Mouse (Mus musculus): ENCODE data around the gene Klf12.

DNA sequence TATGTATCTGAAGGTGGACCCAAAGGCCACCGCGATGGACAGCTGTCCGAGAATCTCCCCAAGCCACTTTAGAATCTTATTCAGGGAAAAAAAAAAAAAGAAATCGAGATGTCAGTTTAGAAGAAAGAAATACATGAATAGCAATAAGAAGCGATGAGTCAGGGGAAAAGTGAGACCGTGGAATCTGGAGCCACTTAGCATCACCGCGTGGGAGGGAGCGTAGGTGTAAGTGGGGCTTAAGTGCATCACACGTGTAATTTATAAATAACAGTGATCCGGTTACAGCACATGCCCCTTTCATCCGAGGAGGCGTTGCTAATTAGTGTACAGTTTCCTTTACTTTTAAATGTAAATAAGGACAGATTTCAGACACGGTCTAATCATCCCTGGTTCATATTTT lies 390.4 kb downstream of the Klf12 start:
- TF ChIP-seq CTCF (IDR thresholded peaks at IDR 0.05; ENCODE audit: control insufficient read depth, insufficient read depth, low read length) (no peak), POLR2A (IDR thresholded peaks at IDR 0.05; ENCODE audit: borderline replicate concordance, control insufficient read depth, low read depth, low read length) (no peak)
